Mouse (Mus musculus): ENCODE results near the gene Zfp974. TPM values are rescaled to one million over a fixed set of nuclear protein-coding genes. Genes with fewer than 3 reads are reported as not detected.

The Zfp974 gene
- total and polyA plus RNA-seq, 3 experiments, result 1.4 to 2.0 TPM; not detected in 1

DNA sequence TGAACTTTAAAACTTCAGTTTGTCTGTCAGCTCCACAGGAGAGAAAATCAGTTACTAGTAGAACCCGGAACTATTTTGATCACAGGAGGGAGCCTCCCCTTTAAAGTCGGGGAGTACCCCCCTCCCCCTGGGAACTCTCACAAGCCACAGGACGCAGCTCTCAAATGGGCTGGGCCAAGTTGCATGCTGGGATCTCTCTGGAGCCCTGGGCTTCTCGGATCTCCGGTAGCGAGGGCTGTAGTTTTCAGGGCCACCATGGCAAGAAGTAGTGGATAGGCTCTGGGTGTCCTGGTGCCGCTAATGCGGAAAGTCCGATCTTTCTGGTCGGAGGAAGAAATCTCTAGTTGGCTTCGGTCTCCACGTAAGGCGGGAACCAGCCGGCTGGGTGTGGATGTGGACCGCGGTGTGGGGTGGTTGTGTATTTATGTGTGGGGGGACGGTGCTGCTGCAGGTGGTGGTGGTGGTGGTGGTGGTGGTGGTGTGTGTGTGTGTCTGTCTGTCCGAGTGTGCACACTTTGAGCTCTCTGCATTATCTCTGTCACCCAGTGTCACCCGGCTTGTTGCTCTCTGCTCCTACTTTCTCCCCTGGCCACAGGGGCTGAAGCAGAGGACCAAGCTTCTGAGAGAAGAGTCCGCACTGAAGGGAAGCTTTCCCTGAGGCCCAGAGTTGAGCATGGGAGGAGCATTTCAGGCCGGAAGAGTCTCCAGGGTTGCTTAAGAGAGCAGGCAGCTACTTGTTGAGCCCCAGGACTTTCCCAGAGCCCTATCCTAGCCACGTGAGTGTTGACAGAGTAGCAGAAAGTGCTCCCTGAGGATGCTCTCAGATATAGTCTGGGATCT, 68.6 kb downstream of the Zfp974 start (continued):
- TF ChIP-seq UBTF (IDR thresholded peaks at IDR 0.05; ENCODE audit: borderline replicate concordance, insufficient read depth, low read depth, low read length), result 0 out of 2 replicates have a peak, but pooled peaks have one; percentile 77
- TF ChIP-seq TBP (IDR thresholded peaks at IDR 0.05; ENCODE audit: low read depth, low read length), result peak; percentile 88
- TF ChIP-seq RCOR1 (IDR thresholded peaks at IDR 0.05; ENCODE audit: low read depth, low read length), result no peak
- no peak for TF ChIP-seq E2F4 (IDR thresholded peaks at IDR 0.05; ENCODE audit: borderline replicate concordance, low read depth, low read length)
- TF ChIP-seq POLR2AphosphoS5 (IDR thresholded peaks at IDR 0.05; ENCODE audit: borderline replicate concordance, low read depth, low read length), result no peak
- no peak for TF ChIP-seq MAFK (IDR thresholded peaks at IDR 0.05; ENCODE audit: borderline replicate concordance, low read depth, low read length)
- TF ChIP-seq CHD2 (IDR thresholded peaks at IDR 0.05; ENCODE audit: low read length), result no peak
- TF ChIP-seq MYB (IDR thresholded peaks at IDR 0.05; ENCODE audit: low read depth, low read length), result peak; percentile 73
- peak; percentile 95 for TF ChIP-seq MAZ (IDR thresholded peaks at IDR 0.05; ENCODE audit: low read depth, low read length)
- no peak; the same call in 1 of the 2 replicates for TF ChIP-seq KAT2A (conservative IDR thresholded peaks at IDR 0.05; ENCODE audit: low read depth, low read length)
- TF ChIP-seq CHD1 (IDR thresholded peaks at IDR 0.05; ENCODE audit: low read depth, low read length), result 0 out of 2 replicates have a peak, but pooled peaks have one; percentile 7
- TF ChIP-seq TCF12 (IDR thresholded peaks at IDR 0.05; ENCODE audit: low read depth, low read length), result peak; percentile 64
- no peak for TF ChIP-seq RAD21 (IDR thresholded peaks at IDR 0.05; ENCODE audit: low read depth, low read length)
- TF ChIP-seq MXI1 (IDR thresholded peaks at IDR 0.05; ENCODE audit: low read depth, low read length), result peak; percentile 58
- TF ChIP-seq NRF1 (IDR thresholded peaks at IDR 0.05; ENCODE audit: insufficient read depth, low read depth, low read length, poor library complexity, severe bottlenecking), result 0 out of 2 replicates have a peak, but pooled peaks have one; percentile 19
- TF ChIP-seq ZKSCAN1 (IDR thresholded peaks at IDR 0.05; ENCODE audit: low read depth, low read length), result no peak

GRCm38 (mm10) chr7:27859301-27860251, 69.7 kb downstream of the Zfp974 start:
- H3K4me3 ChIP-seq (ENCODE audit: control insufficient read depth in 1 of 2, insufficient read depth in 1 of 2, low read depth in 2 of 2, low read length in 2 of 2), result peak overlapping the region; percentile 82 to 85
- H3K79me2 ChIP-seq (ENCODE audit: control insufficient read depth, insufficient read depth, low read length, poor library complexity), result peaks cover 11% of the 10 kb centered on the region
- peak overlapping the region; percentile 82 for H3K9ac ChIP-seq (ENCODE audit: control insufficient read depth, low read depth, low read length, poor library complexity, severe bottlenecking)
- H3K9me3 ChIP-seq (replicated peaks; ENCODE audit: insufficient read depth, low read length), result no peaks in the 10 kb centered on the region
- H3K36me3 ChIP-seq (ENCODE audit: control insufficient read depth in 1 of 2, insufficient read depth in 2 of 2, low read length in 2 of 2), result peaks cover 0 to 4% of the 10 kb centered on the region in 2 experiments; a peak in 2 of 4 replicates
- TF ChIP-seq RCOR1 (IDR thresholded peaks at IDR 0.05; ENCODE audit: low read depth, low read length) (no peak), MAX (IDR thresholded peaks at IDR 0.05; ENCODE audit: low read length) (no peak), MEF2A (IDR thresholded peaks at IDR 0.05; ENCODE audit: extremely low read depth, insufficient replicate concordance, low read depth, low read length, poor library complexity, severe bottlenecking) (peak; percentile 88; the same call in 1 of the 2 replicates), ZKSCAN1 (IDR thresholded peaks at IDR 0.05; ENCODE audit: low read depth, low read length) (no peak), MYC (IDR thresholded peaks at IDR 0.05; ENCODE audit: low read depth, low read length) (0 out of 2 replicates have a peak, but pooled peaks have one; percentile 11), USF1 (IDR thresholded peaks at IDR 0.05; ENCODE audit: low read depth, low read length) (no peak), MYB (IDR thresholded peaks at IDR 0.05; ENCODE audit: low read depth, low read length) (no peak), TCF12 (IDR thresholded peaks at IDR 0.05; ENCODE audit: low read depth, low read length) (no peak), HCFC1 (IDR thresholded peaks at IDR 0.05; ENCODE audit: low read depth, low read length) (no peak), MAZ (IDR thresholded peaks at IDR 0.05; ENCODE audit: low read depth, low read length) (peak; percentile 79; the same call in 1 of the 2 replicates), CTCF (IDR thresholded peaks at IDR 0.05 in 2 of 3, conservative IDR thresholded peaks at IDR 0.05 in 1 of 3; ENCODE audit: control insufficient read depth in 1 of 3, insufficient read depth in 1 of 3, low read depth in 2 of 3, low read length in 3 of 3, poor library complexity in 1 of 3, severe bottlenecking in 1 of 3) (no peak), SIN3A (IDR thresholded peaks at IDR 0.05; ENCODE audit: low read length) (no peak), ZNF384 (IDR thresholded peaks at IDR 0.05; ENCODE audit: low read depth, low read length) (peak; percentile 96), MAFK (IDR thresholded peaks at IDR 0.05; ENCODE audit: borderline replicate concordance, low read depth, low read length) (no peak), CHD1 (IDR thresholded peaks at IDR 0.05; ENCODE audit: low read depth, low read length) (no peak), ETS1 (IDR thresholded peaks at IDR 0.05; ENCODE audit: low read depth, low read length) (peak; percentile 56), SMC3 (IDR thresholded peaks at IDR 0.05; ENCODE audit: low read depth, low read length) (no peak), GATA1 (IDR thresholded peaks at IDR 0.05; ENCODE audit: low read depth, low read length) (peak; percentile 49; the same call in 1 of the 2 replicates), EP300 (IDR thresholded peaks at IDR 0.05; ENCODE audit: low read depth in 1 of 2, low read length in 2 of 2) (peak; percentile 21 to 27; a peak in 2 of 4 replicates), UBTF (IDR thresholded peaks at IDR 0.05; ENCODE audit: borderline replicate concordance, insufficient read depth, low read depth, low read length) (no peak)
- H3K27ac ChIP-seq (ENCODE audit: control insufficient read depth, low read depth, low read length), result peak overlapping the region; percentile 98
- DNase-seq (ENCODE audit: low read depth, low spot score), result peak; percentile 85
- peaks cover 5 to 9% of the 10 kb centered on the region in 2 experiments for H3K4me1 ChIP-seq (ENCODE audit: control insufficient read depth in 1 of 2, insufficient read depth in 2 of 2, low read length in 2 of 2)
- H3K27me3 ChIP-seq (ENCODE audit: control insufficient read depth in 1 of 2, insufficient read depth in 2 of 2, low read length in 2 of 2), result no peaks in the 10 kb centered on the region

Measured in MEL (cell line).